Mouse (Mus musculus) forebrain, postnatal 0 days (tissue): ENCODE measurements around the gene Hoxa10. TPM values are rescaled to one million over a fixed set of nuclear protein-coding genes. Genes with fewer than 3 reads are reported as not detected.

Source experiments
- ATAC-seq: fragments of 200-750 bp; cut with Nextera tagmentation; 2 replicates; pipeline ENCODE4 v1.8.0; 2017; ENCODE audit warnings: mild to moderate bottlenecking, moderate library complexity
- DNase-seq: peaks from one replicate; pipeline ENCODE4 v3.0.0-alpha.2; 2015
- H3K27ac ChIP-seq: fragments of 300-500 bp; sonication (generic); 2 replicates; pipeline ENCODE4 v1.5.1; 2014; ENCODE audit warnings: low read depth, mild to moderate bottlenecking, antibody characterized with exemption, low read length, moderate library complexity, mixed read lengths
- H3K27me3 ChIP-seq: fragments of 300-500 bp; sonication (generic); 2 replicates; pipeline ENCODE4 v1.6.1; 2014; ENCODE audit warnings: mild to moderate bottlenecking, low read length, mixed read lengths; ENCODE audit not compliant: insufficient read depth
- H3K36me3 ChIP-seq: fragments of 300-500 bp; sonication (generic); 2 replicates; pipeline ENCODE4 v1.6.1; 2014; ENCODE audit warnings: mild to moderate bottlenecking, moderate library complexity; ENCODE audit not compliant: insufficient read depth
- H3K4me1 ChIP-seq: fragments of 300-500 bp; sonication (generic); 2 replicates; pipeline ENCODE4 v1.6.1; 2014; ENCODE audit warnings: antibody characterized with exemption; ENCODE audit not compliant: insufficient read depth
- H3K4me2 ChIP-seq: fragments of 300-500 bp; sonication (generic); 2 replicates; pipeline ENCODE4 v1.6.1; 2014; ENCODE audit warnings: low read depth, mild to moderate bottlenecking, moderate library complexity
- H3K4me3 ChIP-seq: fragments of 300-500 bp; sonication (generic); 2 replicates; pipeline ENCODE4 v1.5.1; 2014; ENCODE audit warnings: low read depth, low read length, mixed read lengths
- H3K9ac ChIP-seq: fragments of 300-500 bp; sonication (generic); 2 replicates; pipeline ENCODE4 v1.6.1; 2014; ENCODE audit warnings: mild to moderate bottlenecking
- H3K9me3 ChIP-seq: fragments of 300-500 bp; sonication (generic); 2 replicates; pipeline ENCODE4 v1.6.1; 2016; ENCODE audit warnings: low read length
- CTCF ChIP-seq: sonication (generic); IDR thresholded peaks from 2 replicates; pipeline ENCODE4 v1.5.1; 2016; ENCODE audit warnings: antibody characterized with exemption, control low read depth, low read depth
- WGBS: fragments of 180-500 bp; shearing (Covaris S2); extraction: QIAGEN DNeasy Blood & Tissue Kit; methylation state at CpG from one replicate; pipeline ENCODE4 v1.1.7; 2014; 5-methylcytosine and 5-hydroxymethylcytosine counted together
- polyA plus RNA-seq: library from polyadenylated mRNA; unstranded; fragments of >200 nt; fragmentation: Nextera tagmentation; extraction: Ambion mirVana; gene quantifications from 2 replicates; pipeline ENCODE4 v1.2.1, GENCODE M21; 2015
- total RNA-seq: library from RNA; depleted of rRNA; stranded (reverse); fragments of >200 nt; gene quantifications from 2 replicates; pipeline ENCODE4 v1.2.3, GENCODE M21; 2014

Gene Hoxa10
- total and polyA plus RNA-seq, 2 experiments from 2014 or later = not detected

GRCm38 (mm10) chr6:52232984-52233545, 7.6 kb downstream of the Hoxa10 start:
- TF ChIP-seq CTCF = no peak
- H3K4me3 ChIP-seq = no peak overlapping the region
- H3K9me3 ChIP-seq = no peaks in the 10 kb centered on the region
- no peak overlapping the region for H3K9ac ChIP-seq
- no peaks in the 10 kb centered on the region for H3K36me3 ChIP-seq
- no peak overlapping the region for H3K4me2 ChIP-seq
- H3K27me3 ChIP-seq = peaks cover 95% of the 10 kb centered on the region
- ATAC-seq = no peak
- H3K4me1 ChIP-seq = no peaks in the 10 kb centered on the region
- no peak for DNase-seq
- H3K27ac ChIP-seq = no peak overlapping the region
- WGBS = 3% methylated on average over 23 of the region's 23 CpGs

- Histone ChIP-seq H3K36me3 (no peaks in the 10 kb centered on the region), H3K9me3 (no peaks in the 10 kb centered on the region), H3K4me3 (no peak overlapping the region), H3K4me1 (no peaks in the 10 kb centered on the region), H3K4me2 (no peak overlapping the region), H3K27me3 (peaks cover 94% of the 10 kb centered on the region), H3K27ac (no peak overlapping the region), H3K9ac (no peak overlapping the region)
- DNase-seq (no peak), ATAC-seq (no peak)
- 2% methylated on average over 18 of the region's 18 CpGs for WGBS
- no peak for TF ChIP-seq CTCF
These were observed 8.1 kb downstream of the Hoxa10 start for GRCm38 (mm10) chr6:52232568-52232965.

GRCm38 (mm10) chr6:52231885-52232567, 8.6 kb downstream of the Hoxa10 start:
- no peaks in the 10 kb centered on the region for H3K9me3 ChIP-seq
- no peak for DNase-seq
- ATAC-seq = no peak

GRCm38 (mm10) chr6:52230516-52231165, 10.0 kb downstream of the Hoxa10 start, which contains the start of gene Hoxa9:
Hoxa9 (minus strand) TSS chr6:52231089.
- no peak within 1 kb of the TSS for H3K4me3 ChIP-seq
- no peak within 1 kb of the TSS for H3K4me2 ChIP-seq
- TF ChIP-seq CTCF = no peak
- peaks cover 94% of the 10 kb centered on the region for H3K27me3 ChIP-seq
- ATAC-seq = no peak
- H3K4me1 ChIP-seq = no peaks in the 10 kb centered on the region
- no peak for DNase-seq
- no peaks in the 10 kb centered on the region for H3K9me3 ChIP-seq
- H3K36me3 ChIP-seq = no peaks in the 10 kb centered on the region
- WGBS = 2% methylated on average over 30 of the region's 36 CpGs
- no peak within 1 kb of the TSS for H3K9ac ChIP-seq
- no peak within 1 kb of the TSS for H3K27ac ChIP-seq

More at GRCm38 (mm10) chr6:52231885-52232567, 8.6 kb downstream of the Hoxa10 start:
- no peaks in the 10 kb centered on the region for H3K4me1 ChIP-seq
- H3K27ac ChIP-seq = no peak overlapping the region
- no peak overlapping the region for H3K4me3 ChIP-seq
- no peak overlapping the region for H3K9ac ChIP-seq
- WGBS = 2% methylated on average over 18 of the region's 18 CpGs
- no peak for TF ChIP-seq CTCF
- no peaks in the 10 kb centered on the region for H3K36me3 ChIP-seq
- no peak overlapping the region for H3K4me2 ChIP-seq
- H3K27me3 ChIP-seq = peaks cover 94% of the 10 kb centered on the region

GRCm38 (mm10) chr6:52229558-52230416, 10.9 kb downstream of the Hoxa10 start:
- WGBS = 4% methylated on average over 44 of the region's 44 CpGs
- no peak for TF ChIP-seq CTCF

GRCm38 (mm10) chr6:52228475-52229465, 11.9 kb downstream of the Hoxa10 start:
- no peaks in the 10 kb centered on the region for H3K36me3 ChIP-seq
- H3K4me2 ChIP-seq = no peak overlapping the region
- TF ChIP-seq CTCF = no peak
- no peaks in the 10 kb centered on the region for H3K4me1 ChIP-seq
- H3K4me3 ChIP-seq = no peak overlapping the region
- no peaks in the 10 kb centered on the region for H3K9me3 ChIP-seq
- no peak overlapping the region for H3K9ac ChIP-seq
- DNase-seq (no peak), ATAC-seq (no peak)
- WGBS = 2% methylated on average over 38 of the region's 38 CpGs
- no peak overlapping the region for H3K27ac ChIP-seq
- H3K27me3 ChIP-seq = peaks cover 95% of the 10 kb centered on the region

More at GRCm38 (mm10) chr6:52229558-52230416, 10.9 kb downstream of the Hoxa10 start:
- no peaks in the 10 kb centered on the region for H3K4me1 ChIP-seq
- no peak overlapping the region for H3K4me3 ChIP-seq
- ATAC-seq (no peak), DNase-seq (no peak)
- H3K27me3 ChIP-seq = peaks cover 94% of the 10 kb centered on the region
- H3K4me2 ChIP-seq = no peak overlapping the region
- H3K9me3 ChIP-seq = no peaks in the 10 kb centered on the region
- H3K27ac ChIP-seq = no peak overlapping the region
- H3K9ac ChIP-seq = no peak overlapping the region
- H3K36me3 ChIP-seq = no peaks in the 10 kb centered on the region
